Mouse (Mus musculus) lung, adult 2 months (tissue): Measurements from ENCODE around the gene Hist1h2ad.

ENCODE experiments used
- CTCF ChIP-seq: fragments of 200-500 bp; IDR thresholded peaks from 2 replicates; pipeline ENCODE4 v1.5.1; 2011; ENCODE audit warnings: mild to moderate bottlenecking, low read length, control low read depth; ENCODE audit not compliant: insufficient read depth
- POLR2A ChIP-seq: fragments of 200-500 bp; IDR thresholded peaks from 2 replicates; pipeline ENCODE4 v1.6.1; 2011; ENCODE audit warnings: low read depth, mild to moderate bottlenecking, control low read depth, low read length, borderline replicate concordance; ENCODE audit errors: extremely low read depth

GRCm38 (mm10) chr13:23572218-23573033 is 1.8 kb upstream of the Hist1h2ad start:
- TF ChIP-seq CTCF (no peak), POLR2A (no peak)
